Mouse (Mus musculus): ENCODE results near the gene Amt. TPM values are rescaled to one million over a fixed set of nuclear protein-coding genes. Genes with fewer than 3 reads are reported as not detected.
"Not testable (repeated sequence)": the region's sequence is repeated elsewhere in the genome, so short reads cannot be mapped to it uniquely, and the experiment has no call there.

Gene Amt
- polyA plus RNA-seq, 1 experiment from 2014 or later = 33.3 TPM

GRCm38 (mm10) chr9:108267691-108268090 is 29.0 kb upstream of the Amt start:
- Histone ChIP-seq H3K36me3 (no peaks in the 10 kb centered on the region), H3K4me3 (no peak overlapping the region), H3K4me1 (replicated peaks) (peaks cover 10% of the 10 kb centered on the region), H3K27me3 (no peaks in the 10 kb centered on the region), H3K9ac (no peak overlapping the region), H3K4me2 (no peak overlapping the region), H3K27ac (no peak overlapping the region), H3K9me3 (no peaks in the 10 kb centered on the region)
- WGBS = 87% methylated on average over 7 of the region's 7 CpGs
- ATAC-seq (ENCODE audit: low FRiP score) = no peak

DNA sequence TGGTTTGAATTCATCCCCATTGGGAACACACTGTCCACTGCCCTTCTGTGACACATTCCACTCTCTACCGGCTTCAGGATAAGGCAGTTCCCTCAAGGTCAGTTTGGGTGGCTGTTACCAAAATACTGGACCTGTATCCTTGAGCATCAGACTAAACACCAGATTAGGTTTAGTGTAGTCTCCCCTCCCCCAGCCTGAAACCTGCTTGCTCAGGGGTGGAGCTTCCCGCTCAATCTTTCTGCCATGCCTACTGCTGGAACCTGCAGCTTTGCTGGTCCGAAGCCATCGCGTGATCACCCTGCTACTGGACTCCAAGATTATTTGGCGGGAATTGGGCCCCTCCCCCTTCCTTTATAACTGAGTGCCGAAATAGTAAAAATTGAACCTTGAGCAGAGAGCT is 28.0 kb upstream of the Amt start:
- H3K4me2 ChIP-seq; H3K36me3 ChIP-seq; ATAC-seq (ENCODE audit: low FRiP score); H3K9ac ChIP-seq; H3K4me1 ChIP-seq (replicated peaks); H3K27me3 ChIP-seq; H3K27ac ChIP-seq; H3K9me3 ChIP-seq; H3K4me3 ChIP-seq: not testable (repeated sequence)
- WGBS = 82% methylated on average over 6 of the region's 7 CpGs

- 41% methylated on average over 2 of the region's 2 CpGs for WGBS
- no peak overlapping the region for H3K4me3 ChIP-seq
- H3K36me3 ChIP-seq = no peaks in the 10 kb centered on the region
- no peak overlapping the region for H3K4me2 ChIP-seq
- no peaks in the 10 kb centered on the region for H3K4me1 ChIP-seq (replicated peaks)
- no peak for ATAC-seq (ENCODE audit: low FRiP score)
- no peaks in the 10 kb centered on the region for H3K9me3 ChIP-seq
- no peak overlapping the region for H3K27ac ChIP-seq
- no peak overlapping the region for H3K9ac ChIP-seq
- no peaks in the 10 kb centered on the region for H3K27me3 ChIP-seq
Observed at GRCm38 (mm10) chr9:108271941-108272340, 24.7 kb upstream of the Amt start.

- H3K4me1 ChIP-seq (replicated peaks) = no peaks in the 10 kb centered on the region
- no peak overlapping the region for H3K4me2 ChIP-seq
- no peaks in the 10 kb centered on the region for H3K27me3 ChIP-seq
- H3K4me3 ChIP-seq = no peak overlapping the region
- no peak overlapping the region for H3K27ac ChIP-seq
- H3K9ac ChIP-seq = no peak overlapping the region
- 71% methylated on average over 5 of the region's 5 CpGs for WGBS
- ATAC-seq (ENCODE audit: low FRiP score) = no peak
- no peaks in the 10 kb centered on the region for H3K36me3 ChIP-seq
- H3K9me3 ChIP-seq = no peaks in the 10 kb centered on the region
Observed at GRCm38 (mm10) chr9:108272691-108273090, 24.0 kb upstream of the Amt start.

- H3K9ac ChIP-seq = no peak overlapping the region
- H3K4me3 ChIP-seq = no peak overlapping the region
- H3K27me3 ChIP-seq = no peaks in the 10 kb centered on the region
- H3K4me1 ChIP-seq (replicated peaks) = no peaks in the 10 kb centered on the region
- no peak overlapping the region for H3K27ac ChIP-seq
- WGBS = 82% methylated on average over 4 of the region's 4 CpGs
- no peaks in the 10 kb centered on the region for H3K9me3 ChIP-seq
- no peak overlapping the region for H3K4me2 ChIP-seq
- no peak for ATAC-seq (ENCODE audit: low FRiP score)
- H3K36me3 ChIP-seq = no peaks in the 10 kb centered on the region
Observed at GRCm38 (mm10) chr9:108273485-108273884, 23.2 kb upstream of the Amt start.

DNA sequence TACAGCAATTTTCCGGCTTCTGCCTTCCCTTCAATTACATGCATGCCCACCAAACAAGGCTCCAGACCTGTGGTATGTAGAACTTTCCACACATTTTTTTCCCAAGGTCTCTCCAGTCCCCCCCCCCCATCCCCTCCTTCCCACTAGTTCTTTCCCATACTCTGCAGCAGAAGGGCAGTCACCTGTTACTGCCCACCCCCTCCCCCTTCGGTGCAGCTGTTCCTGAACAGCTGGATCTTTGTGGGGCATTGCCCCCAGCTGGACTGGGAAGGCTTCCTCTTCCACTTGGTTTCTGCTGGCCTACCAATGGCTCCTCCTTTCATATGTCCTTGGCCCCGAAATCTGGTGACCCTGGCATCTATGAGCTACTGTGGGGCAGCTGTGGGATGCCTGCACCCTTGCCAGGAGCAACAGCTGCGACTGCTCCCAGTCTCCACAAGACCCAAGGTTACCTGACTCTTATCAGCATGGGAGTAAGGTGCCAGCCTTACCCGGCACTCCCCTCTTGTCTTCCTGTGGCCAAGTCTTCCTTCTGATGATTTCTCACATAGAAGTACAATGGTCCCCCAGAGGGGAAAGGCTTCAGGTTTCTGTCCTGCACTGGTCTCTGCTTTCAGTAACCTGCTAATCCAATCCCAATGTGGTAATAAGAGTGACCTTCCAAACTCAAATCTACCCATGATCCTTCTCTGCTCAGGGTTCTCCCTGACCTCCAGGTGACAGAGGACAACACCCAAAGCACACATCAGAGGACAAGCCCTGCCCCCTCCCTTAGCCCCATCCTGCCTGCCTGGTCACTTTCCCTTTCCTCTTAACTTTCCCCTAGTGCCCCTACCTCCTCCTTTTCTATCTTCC is 21.9 kb upstream of the Amt start:
- WGBS = 89% methylated on average over 5 of the region's 5 CpGs
- no peak overlapping the region for H3K9ac ChIP-seq
- H3K27me3 ChIP-seq = no peaks in the 10 kb centered on the region
- no peak overlapping the region for H3K27ac ChIP-seq
- no peaks in the 10 kb centered on the region for H3K4me1 ChIP-seq (replicated peaks)
- H3K4me3 ChIP-seq = no peak overlapping the region
- ATAC-seq (ENCODE audit: low FRiP score) = no peak
- no peaks in the 10 kb centered on the region for H3K36me3 ChIP-seq
- no peaks in the 10 kb centered on the region for H3K9me3 ChIP-seq
- H3K4me2 ChIP-seq = no peak overlapping the region

DNA sequence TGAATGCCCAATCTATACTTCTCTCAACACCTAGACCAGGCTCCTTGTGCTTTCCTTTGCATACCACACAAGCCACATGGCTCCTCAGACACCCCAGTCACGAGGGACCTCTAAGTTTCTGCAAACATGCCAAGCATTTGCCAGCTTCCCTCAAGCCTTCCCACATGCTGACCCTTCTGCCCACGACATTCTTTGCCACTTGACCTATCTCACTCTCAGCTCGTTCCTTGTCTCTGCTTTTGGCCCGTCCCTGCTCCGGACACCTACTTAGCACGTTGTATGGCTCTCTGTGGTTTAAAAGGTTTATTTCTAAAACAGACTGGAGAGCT is 21.4 kb upstream of the Amt start:
- Histone ChIP-seq H3K4me2 (no peak overlapping the region), H3K27ac (no peak overlapping the region), H3K9ac (no peak overlapping the region), H3K27me3 (no peaks in the 10 kb centered on the region), H3K36me3 (no peaks in the 10 kb centered on the region), H3K4me3 (no peak overlapping the region), H3K9me3 (no peaks in the 10 kb centered on the region), H3K4me1 (replicated peaks) (no peaks in the 10 kb centered on the region)
- no peak for ATAC-seq (ENCODE audit: low FRiP score)
- 68% methylated on average over 6 of the region's 6 CpGs for WGBS

DNA sequence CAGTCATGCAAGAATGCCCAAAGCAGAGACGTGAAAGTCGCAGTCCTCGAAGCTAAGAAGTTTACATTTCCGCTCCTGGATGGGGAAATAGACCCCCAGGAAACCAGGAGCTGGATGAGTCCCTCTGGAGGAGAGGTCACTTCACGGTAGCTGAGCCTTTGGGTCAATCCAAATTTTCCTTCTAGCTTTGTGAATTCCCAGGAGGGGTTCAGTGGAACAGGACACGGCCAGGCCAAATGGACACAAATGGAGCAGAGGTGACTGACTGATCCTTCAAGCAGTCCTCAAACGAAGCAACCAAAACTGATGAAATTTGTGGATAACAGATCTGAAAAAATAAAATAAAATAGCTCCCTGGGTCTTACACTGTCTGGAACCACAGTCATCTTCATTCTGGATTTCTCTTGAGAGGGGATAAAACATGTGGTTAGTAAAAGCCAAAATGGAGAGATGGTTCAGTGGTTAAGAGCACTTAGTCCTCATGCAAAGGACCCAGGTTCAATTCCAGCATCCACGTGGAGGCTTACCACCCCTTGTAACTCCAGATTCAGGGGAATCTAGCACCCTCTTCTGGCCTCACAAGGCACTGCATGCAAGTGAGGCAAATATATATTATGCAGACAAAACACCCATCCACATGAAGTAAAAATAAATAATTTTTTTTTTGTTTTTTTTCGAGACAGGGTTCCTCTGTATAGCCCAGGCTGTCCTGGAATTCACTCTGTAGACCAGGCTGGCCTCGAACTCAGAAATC is 17.8 kb upstream of the Amt start:
- H3K4me1 ChIP-seq (replicated peaks) = no peaks in the 10 kb centered on the region
- no peaks in the 10 kb centered on the region for H3K36me3 ChIP-seq
- ATAC-seq (ENCODE audit: low FRiP score) = no peak
- H3K4me3 ChIP-seq = no peak overlapping the region
- H3K4me2 ChIP-seq = no peak overlapping the region
- WGBS = 66% methylated on average over 10 of the region's 10 CpGs
- H3K27me3 ChIP-seq = no peaks in the 10 kb centered on the region
- no peaks in the 10 kb centered on the region for H3K9me3 ChIP-seq
- H3K27ac ChIP-seq = no peak overlapping the region
- no peak overlapping the region for H3K9ac ChIP-seq

DNA sequence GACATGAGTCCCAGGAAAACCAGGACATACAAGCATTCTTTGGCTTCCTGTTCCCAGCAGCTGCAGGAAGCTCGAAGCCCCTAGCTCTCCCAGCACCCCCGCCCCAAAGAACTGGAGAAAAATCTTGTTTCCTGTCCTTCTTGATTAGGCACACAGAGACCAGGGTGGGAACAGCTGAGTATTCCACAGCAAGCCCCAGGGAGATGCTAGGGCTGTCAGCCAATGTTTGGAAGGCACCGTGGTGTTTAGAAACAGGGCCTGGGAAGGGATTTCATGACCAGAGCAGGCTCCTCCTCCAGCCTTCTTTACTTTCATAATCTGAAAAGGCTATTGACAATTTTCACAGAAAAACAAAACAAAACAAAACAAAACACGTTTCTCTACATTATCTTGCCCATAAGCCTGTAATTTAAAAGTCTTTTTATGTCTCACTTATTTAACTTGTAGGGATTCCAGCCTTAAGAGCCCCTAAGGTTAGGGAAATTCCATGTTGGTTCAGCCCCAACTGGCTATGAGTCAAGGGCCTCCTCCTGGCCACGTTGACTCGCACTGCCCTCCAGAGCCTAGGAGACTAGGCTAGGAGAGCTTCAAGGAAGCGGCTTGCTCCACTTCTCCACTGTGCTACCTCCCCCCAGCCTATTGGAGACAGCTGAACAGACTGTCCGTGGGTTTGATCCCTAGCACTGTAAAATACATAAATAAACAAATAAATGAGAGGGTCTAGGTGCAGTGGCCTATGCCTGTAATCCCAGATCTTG is 16.4 kb upstream of the Amt start:
- no peak overlapping the region for H3K4me3 ChIP-seq
- H3K9me3 ChIP-seq = no peaks in the 10 kb centered on the region
- 48% methylated on average over 8 of the region's 8 CpGs for WGBS
- ATAC-seq (ENCODE audit: low FRiP score) = no peak
- no peak overlapping the region for H3K27ac ChIP-seq
- no peaks in the 10 kb centered on the region for H3K36me3 ChIP-seq
- no peaks in the 10 kb centered on the region for H3K4me1 ChIP-seq (replicated peaks)
- H3K9ac ChIP-seq = no peak overlapping the region
- H3K4me2 ChIP-seq = no peak overlapping the region
- no peaks in the 10 kb centered on the region for H3K27me3 ChIP-seq

- ATAC-seq (ENCODE audit: low FRiP score) = peak; percentile 73
- 14% methylated on average over 6 of the region's 6 CpGs for WGBS
- no peak overlapping the region for H3K4me2 ChIP-seq
- no peaks in the 10 kb centered on the region for H3K27me3 ChIP-seq
- no peak overlapping the region for H3K27ac ChIP-seq
- H3K36me3 ChIP-seq = no peaks in the 10 kb centered on the region
- H3K9me3 ChIP-seq = no peaks in the 10 kb centered on the region
- H3K9ac ChIP-seq = no peak overlapping the region
- H3K4me3 ChIP-seq = no peak overlapping the region
- no peaks in the 10 kb centered on the region for H3K4me1 ChIP-seq (replicated peaks)
Observed at GRCm38 (mm10) chr9:108284410-108284809, 12.2 kb upstream of the Amt start.

GRCm38 (mm10) chr9:108287526-108288238 is 9.0 kb upstream of the Amt start:
- 82% methylated on average over 6 of the region's 6 CpGs for WGBS
- not testable (repeated sequence) for H3K9me3 ChIP-seq; H3K4me2 ChIP-seq; H3K9ac ChIP-seq; H3K4me1 ChIP-seq (replicated peaks); H3K36me3 ChIP-seq; H3K4me3 ChIP-seq; ATAC-seq (ENCODE audit: low FRiP score); H3K27me3 ChIP-seq; H3K27ac ChIP-seq

DNA sequence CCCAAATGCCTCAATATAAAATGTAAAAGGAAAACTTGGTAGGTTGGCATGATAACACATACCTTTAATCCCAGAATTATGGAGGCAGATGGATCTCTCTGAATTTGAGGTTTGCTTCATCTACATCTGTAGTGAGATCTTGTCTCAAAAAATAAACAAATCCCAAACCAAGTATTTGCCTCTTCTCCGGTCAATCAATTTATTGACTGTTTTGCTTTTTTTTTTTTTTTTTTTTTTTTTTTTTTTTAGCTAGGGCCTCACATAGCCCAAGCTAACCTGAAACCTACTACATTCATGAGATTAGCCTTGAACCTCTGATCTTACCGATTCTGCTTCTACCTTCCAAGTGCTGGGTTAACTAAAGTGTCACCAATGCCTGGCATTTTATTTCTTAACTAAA is 7.3 kb upstream of the Amt start:
- H3K4me2 ChIP-seq = peak overlapping the region; percentile 69
- no peak for ATAC-seq (ENCODE audit: low FRiP score)
- 73% methylated on average over 2 of the region's 2 CpGs for WGBS
- peak overlapping the region; percentile 59 for H3K4me3 ChIP-seq
- H3K36me3 ChIP-seq = peaks cover 11% of the 10 kb centered on the region
- no peaks in the 10 kb centered on the region for H3K27me3 ChIP-seq
- peaks cover 10% of the 10 kb centered on the region for H3K4me1 ChIP-seq (replicated peaks)
- H3K9ac ChIP-seq = peak overlapping the region; percentile 72; the same call in 1 of the 2 replicates
- peak overlapping the region; percentile 93 for H3K27ac ChIP-seq
- H3K9me3 ChIP-seq = no peaks in the 10 kb centered on the region
